Mouse (Mus musculus) mammary gland, adult 2 months (tissue): Measurements from ENCODE around the gene Olfr980. TPM values are rescaled to one million over a fixed set of nuclear protein-coding genes. Genes with fewer than 3 reads are reported as not detected.

ENCODE experiments used
- polyA plus RNA-seq: library from polyadenylated mRNA; depleted of rRNA; stranded (reverse); fragments of >200 nt; gene quantifications from 2 replicates; pipeline ENCODE4 v1.2.3, GENCODE M21; 2012; ENCODE audit warnings: low replicate concordance; rRNA removed

The Olfr980 gene
- not detected in 2 replicates for polyA plus RNA-seq

DNA sequence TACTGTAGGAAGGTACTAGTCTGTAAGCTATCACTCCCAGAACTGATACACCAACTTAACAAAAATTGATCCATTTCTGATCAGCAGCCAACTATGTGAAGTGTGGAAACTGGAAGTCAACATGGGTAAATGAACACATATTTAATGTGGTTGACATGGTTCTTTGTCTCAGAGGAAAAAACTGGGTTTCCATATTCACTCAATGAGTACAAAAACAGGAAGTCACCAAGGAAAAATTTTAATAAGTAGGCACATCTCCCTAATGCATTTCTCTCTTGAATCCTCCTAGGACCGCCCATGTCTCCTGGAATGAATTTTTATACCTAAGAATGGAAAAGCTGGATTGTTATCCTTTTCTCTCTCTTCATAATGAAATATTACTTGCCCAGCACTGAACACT, at the start of gene Olfr980:
Olfr980 (minus strand) TSS at position 101 of the 400 bp plus-strand sequence.

DNA sequence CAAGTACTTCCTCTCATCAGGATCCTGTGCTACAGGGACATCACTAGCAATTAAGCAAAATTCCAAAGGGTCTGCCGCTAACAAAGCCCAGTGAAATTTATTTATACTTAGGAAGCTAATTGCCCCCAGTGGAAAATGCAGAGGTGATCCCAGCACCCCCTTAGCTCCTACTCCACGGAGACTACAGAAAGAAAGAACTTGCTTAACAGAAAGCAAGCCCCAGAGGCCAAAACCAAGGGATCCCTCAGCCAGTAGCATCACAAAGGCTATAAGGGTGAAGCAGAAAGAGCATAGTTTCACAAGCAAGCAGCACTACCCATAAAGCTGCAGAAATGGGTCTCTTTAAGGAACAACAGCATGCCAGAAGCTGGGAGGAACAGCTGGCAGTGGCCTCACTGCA, 11.8 kb upstream of the Olfr980 start, which contains the start of gene Olfr981:
Olfr981 (plus strand) TSS at position 301 of the 400 bp plus-strand sequence.

DNA sequence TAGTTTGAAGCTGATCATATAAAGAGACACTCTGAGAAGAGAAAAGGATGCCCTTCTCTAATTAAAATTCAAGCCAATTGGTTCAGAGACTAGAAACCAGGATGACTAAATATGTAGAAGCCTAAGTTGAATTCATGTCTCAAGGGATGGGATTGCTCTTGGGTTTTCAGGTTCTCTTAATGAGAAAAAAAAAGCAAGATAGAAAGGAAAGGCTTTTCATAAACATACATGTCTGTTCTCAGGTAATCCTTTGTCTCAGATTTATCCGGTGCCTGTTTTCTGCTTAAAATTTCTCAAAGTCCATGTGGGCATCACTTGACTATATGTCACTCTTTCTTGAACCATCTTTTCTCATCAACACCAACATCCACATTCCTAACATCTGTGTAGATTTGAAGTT, 6.0 kb downstream of the Olfr980 start, which contains the start of gene Olfr979:
Olfr979 (minus strand) TSS at position 101 of the 400 bp plus-strand sequence.

DNA sequence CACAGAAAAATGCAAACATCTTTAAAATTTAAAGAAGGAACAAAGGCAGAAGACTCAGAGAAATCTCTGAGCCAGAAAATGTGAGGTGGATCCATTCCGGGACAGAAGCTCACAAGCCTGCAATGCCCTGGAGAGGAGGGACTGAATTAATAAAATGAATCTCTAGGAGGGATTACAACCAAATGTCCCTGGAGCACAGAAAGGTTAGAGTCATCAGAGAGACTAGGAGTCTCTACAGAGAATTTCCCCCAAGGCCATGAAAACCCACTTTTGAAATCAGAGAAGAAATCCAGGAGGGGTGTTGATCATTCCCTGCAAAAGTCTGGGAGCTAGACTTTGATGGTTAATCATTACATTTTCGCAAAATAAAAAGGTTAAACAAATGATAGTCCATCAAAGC, 17.6 kb downstream of the Olfr980 start, which contains the start of gene Olfr978:
Olfr978 (plus strand) TSS at position 301 of the 400 bp plus-strand sequence.

DNA sequence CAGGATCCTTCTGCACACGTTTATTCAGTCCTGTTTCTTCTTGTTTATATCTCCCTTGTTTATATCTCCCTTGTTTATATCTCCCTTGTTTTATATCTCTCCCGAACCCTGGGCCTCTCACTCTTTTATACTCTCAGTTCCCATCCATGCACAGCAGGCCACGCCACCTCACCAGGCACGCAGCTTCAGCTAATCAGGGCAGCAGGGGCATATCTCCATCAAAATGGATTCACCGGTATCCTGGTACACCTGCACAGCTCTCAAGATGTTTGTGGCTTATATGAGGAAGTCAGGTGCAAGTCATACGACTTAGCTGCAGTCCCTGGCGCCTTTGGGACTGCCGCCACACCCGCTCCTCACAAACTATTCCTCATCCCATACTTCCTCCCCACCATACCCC, 48.3 kb downstream of the Olfr980 start, which contains the start of gene Olfr976:
Olfr976 (minus strand) TSS at position 101 of the 400 bp plus-strand sequence.

Other genes starting within 250 kb of the Olfr980 start
- gene Olfr968, start 226.3 kb downstream of the Olfr980 start, polyA plus RNA-seq: not detected in 2 replicates
- not detected in 2 replicates for gene Olfr969, start 218.6 kb downstream of the Olfr980 start, polyA plus RNA-seq
- gene Olfr970, start 200.7 kb downstream of the Olfr980 start, polyA plus RNA-seq: not detected in 2 replicates
- gene Olfr971, start 172.7 kb downstream of the Olfr980 start, polyA plus RNA-seq: not detected in 2 replicates
- gene Olfr972, start 143.2 kb downstream of the Olfr980 start, polyA plus RNA-seq: not detected in 2 replicates
- gene Olfr229, start 102.2 kb downstream of the Olfr980 start, polyA plus RNA-seq: not detected in 2 replicates
- not detected in 2 replicates for gene Olfr974, start 72.1 kb downstream of the Olfr980 start, polyA plus RNA-seq
- gene Olfr975, start 57.5 kb downstream of the Olfr980 start, polyA plus RNA-seq: not detected in 2 replicates
- not detected in 2 replicates for gene Olfr976, start 48.4 kb downstream of the Olfr980 start, polyA plus RNA-seq
- not detected in 2 replicates for gene Olfr978, start 17.5 kb downstream of the Olfr980 start, polyA plus RNA-seq
- not detected in 2 replicates for gene Olfr979, start 6.1 kb downstream of the Olfr980 start, polyA plus RNA-seq
- gene Olfr981, start 11.9 kb upstream of the Olfr980 start, polyA plus RNA-seq: not detected in 2 replicates
- not detected in 2 replicates for gene Olfr982, start 64.2 kb upstream of the Olfr980 start, polyA plus RNA-seq
- not detected in 2 replicates for gene Olfr983, start 84.0 kb upstream of the Olfr980 start, polyA plus RNA-seq
- not detected in 2 replicates for gene Olfr984, start 104.6 kb upstream of the Olfr980 start, polyA plus RNA-seq
- not detected in 2 replicates for gene Olfr985, start 120.6 kb upstream of the Olfr980 start, polyA plus RNA-seq
- not detected in 2 replicates for gene Tmem225, start 138.5 kb upstream of the Olfr980 start, polyA plus RNA-seq
- gene Olfr986, start 171.3 kb upstream of the Olfr980 start, polyA plus RNA-seq: not detected in 2 replicates
- gene Zfp202, start 182.7 kb upstream of the Olfr980 start, polyA plus RNA-seq: 0.86 and 1.8 TPM in 2 replicates